Mouse (Mus musculus): ENCODE results near the gene Ears2. TPM values are rescaled to one million over a fixed set of nuclear protein-coding genes. Genes with fewer than 3 reads are reported as not detected.
"Not testable (repeated sequence)": the region's sequence is repeated elsewhere in the genome, so short reads cannot be mapped to it uniquely, and the experiment has no call there.

The Ears2 gene
- 4.8 and 6.2 TPM in 2 replicates for polyA plus RNA-seq (2012; rRNA removed)

- Histone ChIP-seq H3K4me1 (ENCODE audit: control insufficient read depth, insufficient read depth, low read length) (peaks cover 3% of the 10 kb centered on the region), H3K27me3 (ENCODE audit: control insufficient read depth, insufficient read depth, low read length) (no peaks in the 10 kb centered on the region), H3K27ac (ENCODE audit: insufficient read depth, low read length) (peak within 1 kb of the TSS; percentile 84), H3K4me3 (replicated peaks; ENCODE audit: insufficient read depth, low read depth, low read length) (peak within 1 kb of the TSS; percentile 79)
- under 1% methylated on average over 58 of the region's 60 CpGs for WGBS
- peak; percentile 96 to 99 for DNase-seq
- TF ChIP-seq POLR2A (IDR thresholded peaks at IDR 0.05; ENCODE audit: borderline replicate concordance, insufficient read depth, low read length) (peak; percentile 26; the same call in 1 of the 2 replicates), CTCF (IDR thresholded peaks at IDR 0.05; ENCODE audit: borderline replicate concordance, insufficient read depth, low read depth, low read length) (no peak)
Observed at GRCm38 (mm10) chr7:122066945-122067516, at the start of gene Ears2, which contains the start of gene Ubfd1. Gene Ears2, minus strand, starts transcription at chr7:122067263. Gene Ubfd1, plus strand, starts transcription at chr7:122067175.

- WGBS = 93% methylated on average over 6 of the region's 6 CpGs
- H3K4me3 ChIP-seq (replicated peaks; ENCODE audit: insufficient read depth, low read depth, low read length) = no peak overlapping the region
- no peak for TF ChIP-seq CTCF (IDR thresholded peaks at IDR 0.05; ENCODE audit: borderline replicate concordance, insufficient read depth, low read depth, low read length)
- no peak for TF ChIP-seq POLR2A (IDR thresholded peaks at IDR 0.05; ENCODE audit: borderline replicate concordance, insufficient read depth, low read length)
- no peaks in the 10 kb centered on the region for H3K27me3 ChIP-seq (ENCODE audit: control insufficient read depth, insufficient read depth, low read length)
- H3K27ac ChIP-seq (ENCODE audit: insufficient read depth, low read length) = no peak overlapping the region
- no peak for DNase-seq
- no peaks in the 10 kb centered on the region for H3K4me1 ChIP-seq (ENCODE audit: control insufficient read depth, insufficient read depth, low read length)
Observed at GRCm38 (mm10) chr7:122108206-122108605, 41.1 kb upstream of the Ears2 start.

- H3K4me1 ChIP-seq (ENCODE audit: control insufficient read depth, insufficient read depth, low read length) = peaks cover 3% of the 10 kb centered on the region; the same call in 1 of the 2 replicates
- 0 out of 2 replicates have a peak within 1 kb of the TSS, but pooled peaks have one; percentile 63 for H3K27ac ChIP-seq (ENCODE audit: insufficient read depth, low read length)
- under 1% methylated on average over 43 of the region's 43 CpGs for WGBS
- DNase-seq = peak; percentile 90 to 92
- TF ChIP-seq CTCF (IDR thresholded peaks at IDR 0.05; ENCODE audit: borderline replicate concordance, insufficient read depth, low read depth, low read length) (peak; percentile 83), POLR2A (IDR thresholded peaks at IDR 0.05; ENCODE audit: borderline replicate concordance, insufficient read depth, low read length) (peak; percentile 36; the same call in 1 of the 2 replicates)
- H3K4me3 ChIP-seq (replicated peaks; ENCODE audit: insufficient read depth, low read depth, low read length) = peak within 1 kb of the TSS; percentile 85
- H3K27me3 ChIP-seq (ENCODE audit: control insufficient read depth, insufficient read depth, low read length) = no peaks in the 10 kb centered on the region
Observed at GRCm38 (mm10) chr7:122101747-122102244, 34.7 kb upstream of the Ears2 start, which contains the start of gene Ndufab1. Gene Ndufab1, minus strand, starts transcription at chr7:122101886.

- not testable (repeated sequence) for H3K4me1 ChIP-seq (ENCODE audit: control insufficient read depth, insufficient read depth, low read length); H3K27me3 ChIP-seq (ENCODE audit: control insufficient read depth, insufficient read depth, low read length)
- 6% methylated on average over 28 of the region's 28 CpGs for WGBS
- Histone ChIP-seq H3K27ac (ENCODE audit: insufficient read depth, low read length) (0 out of 2 replicates have a peak overlapping the region, but pooled peaks have one; percentile 63), H3K4me3 (replicated peaks; ENCODE audit: insufficient read depth, low read depth, low read length) (peak overlapping the region; percentile 85)
- DNase-seq = peak in 1 of 2 experiments; percentile 23
Observed at GRCm38 (mm10) chr7:122101014-122101746, 34.1 kb upstream of the Ears2 start.

- Histone ChIP-seq H3K4me1 (ENCODE audit: control insufficient read depth, insufficient read depth, low read length) (peaks cover 3% of the 10 kb centered on the region; the same call in 1 of the 2 replicates), H3K27ac (ENCODE audit: insufficient read depth, low read length) (no peak overlapping the region), H3K4me3 (replicated peaks; ENCODE audit: insufficient read depth, low read depth, low read length) (no peak overlapping the region), H3K27me3 (ENCODE audit: control insufficient read depth, insufficient read depth, low read length) (no peaks in the 10 kb centered on the region)
- no peak for TF ChIP-seq POLR2A (IDR thresholded peaks at IDR 0.05; ENCODE audit: borderline replicate concordance, insufficient read depth, low read length)
- peak; percentile 85 for TF ChIP-seq CTCF (IDR thresholded peaks at IDR 0.05; ENCODE audit: borderline replicate concordance, insufficient read depth, low read depth, low read length)
- WGBS = 46% methylated on average over 4 of the region's 4 CpGs
- peak; percentile 41 to 47 for DNase-seq
Observed at GRCm38 (mm10) chr7:122099222-122099621, 32.2 kb upstream of the Ears2 start.

- Histone ChIP-seq H3K27me3 (ENCODE audit: control insufficient read depth, insufficient read depth, low read length) (no peaks in the 10 kb centered on the region), H3K4me1 (ENCODE audit: control insufficient read depth, insufficient read depth, low read length) (peaks cover 3% of the 10 kb centered on the region; the same call in 1 of the 2 replicates), H3K4me3 (replicated peaks; ENCODE audit: insufficient read depth, low read depth, low read length) (no peak overlapping the region), H3K27ac (ENCODE audit: insufficient read depth, low read length) (no peak overlapping the region)
- DNase-seq = no peak
- 86% methylated on average over 3 of the region's 3 CpGs for WGBS
- TF ChIP-seq CTCF (IDR thresholded peaks at IDR 0.05; ENCODE audit: borderline replicate concordance, insufficient read depth, low read depth, low read length) (no peak), POLR2A (IDR thresholded peaks at IDR 0.05; ENCODE audit: borderline replicate concordance, insufficient read depth, low read length) (no peak)
Observed at GRCm38 (mm10) chr7:122098009-122098408, 30.9 kb upstream of the Ears2 start.

- Histone ChIP-seq H3K27ac (ENCODE audit: insufficient read depth, low read length) (no peak overlapping the region), H3K4me1 (ENCODE audit: control insufficient read depth, insufficient read depth, low read length) (no peaks in the 10 kb centered on the region; the same call in 1 of the 2 replicates), H3K27me3 (ENCODE audit: control insufficient read depth, insufficient read depth, low read length) (no peaks in the 10 kb centered on the region), H3K4me3 (replicated peaks; ENCODE audit: insufficient read depth, low read depth, low read length) (no peak overlapping the region)
- WGBS = 77% methylated on average over 2 of the region's 2 CpGs
- TF ChIP-seq CTCF (IDR thresholded peaks at IDR 0.05; ENCODE audit: borderline replicate concordance, insufficient read depth, low read depth, low read length) (no peak), POLR2A (IDR thresholded peaks at IDR 0.05; ENCODE audit: borderline replicate concordance, insufficient read depth, low read length) (no peak)
- DNase-seq = no peak
Observed at GRCm38 (mm10) chr7:122094564-122095330, 27.7 kb upstream of the Ears2 start.
